Mouse (Mus musculus) cerebellum, adult 9-11 months (tissue): Measurements from ENCODE around the gene Zfp28.
A peak's percentile ranks its signal among the peaks of the same experiment; 100 is the strongest.

ENCODE experiments used
- DNase-seq: peaks from one replicate; pipeline ENCODE4 v3.0.0; 2022

The Zfp28 gene

DNA sequence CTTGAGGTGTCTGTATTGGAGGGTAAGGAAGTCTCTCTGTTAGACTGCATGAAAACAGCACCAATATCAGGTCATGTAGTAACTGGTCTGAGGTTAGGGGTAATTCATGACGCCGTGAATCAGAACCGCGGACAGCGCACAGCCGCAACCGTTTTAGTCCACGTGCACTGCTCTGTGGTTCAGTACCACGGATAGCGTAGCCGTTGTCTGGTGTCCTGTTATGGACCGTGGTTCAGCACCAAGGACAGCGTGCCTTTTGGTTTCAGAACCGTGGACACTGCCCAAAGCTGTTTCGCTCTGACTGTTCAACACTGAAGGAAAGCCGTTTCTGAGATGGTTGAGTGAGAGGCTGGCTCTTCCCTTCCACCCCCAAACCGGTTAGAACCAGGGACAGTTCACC lies 26.9 kb downstream of the Zfp28 start, which contains the start of gene Gm20715:
Gm20715 (plus strand) TSS at position 235 of the 400 bp plus-strand sequence.
- no peak for DNase-seq

DNA sequence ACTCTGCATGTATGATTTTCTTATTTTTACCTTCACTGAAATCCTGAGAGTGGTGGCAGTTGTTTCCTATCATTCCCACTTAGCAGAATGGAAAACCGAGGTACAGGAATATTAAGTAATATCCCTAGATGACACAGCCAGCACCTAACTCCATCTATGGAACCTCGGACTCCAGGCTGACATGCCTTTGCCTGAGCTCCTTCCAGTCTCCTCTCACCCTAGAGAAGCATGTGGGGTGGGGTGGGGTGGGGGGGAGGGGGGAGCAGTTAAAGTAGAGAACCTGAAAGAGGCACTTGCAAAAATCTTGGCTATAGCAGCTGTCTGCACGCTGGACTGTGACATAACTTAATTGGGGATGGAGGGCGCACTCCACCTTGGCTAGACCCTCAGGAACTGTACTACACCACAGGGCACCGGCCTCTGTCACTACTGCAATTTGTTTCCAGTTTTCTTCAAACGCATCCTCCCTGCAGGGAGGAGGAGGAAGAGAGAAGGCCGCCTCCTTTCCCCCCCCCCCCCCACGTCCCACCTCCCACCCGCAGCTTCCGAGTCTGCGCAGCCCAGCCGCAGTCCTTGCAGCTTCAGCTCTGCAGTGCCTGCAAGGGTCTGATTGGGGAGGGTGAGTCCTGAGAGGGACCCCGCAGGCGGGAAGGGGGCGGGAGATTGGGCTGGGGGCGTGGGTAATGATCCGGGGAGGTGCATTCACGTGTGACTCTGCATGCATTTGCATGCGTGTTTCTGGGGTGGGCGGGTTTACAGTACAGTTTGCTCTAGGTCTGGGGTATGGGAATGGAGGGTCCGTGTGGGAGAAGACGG lies 31.7 kb downstream of the Zfp28 start:
- peak; percentile 24 for DNase-seq

DNA sequence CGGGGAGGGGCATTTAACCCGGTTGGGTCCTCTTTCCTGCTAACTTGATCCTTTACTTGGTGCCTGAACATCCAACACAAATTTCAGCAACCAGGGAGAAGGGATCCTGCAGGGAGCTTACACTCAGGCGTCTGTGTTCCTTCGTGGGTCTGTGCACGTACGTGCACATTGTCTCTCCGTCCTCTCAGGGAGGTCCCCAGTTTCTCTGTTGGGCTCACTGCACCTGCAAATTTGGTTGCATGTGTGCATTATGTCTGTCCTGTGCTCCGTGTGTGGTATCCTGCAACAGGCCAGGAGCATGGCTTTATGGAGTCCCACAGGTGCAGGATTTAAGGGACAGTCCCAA lies 32.3 kb downstream of the Zfp28 start:
- DNase-seq = no peak

DNA sequence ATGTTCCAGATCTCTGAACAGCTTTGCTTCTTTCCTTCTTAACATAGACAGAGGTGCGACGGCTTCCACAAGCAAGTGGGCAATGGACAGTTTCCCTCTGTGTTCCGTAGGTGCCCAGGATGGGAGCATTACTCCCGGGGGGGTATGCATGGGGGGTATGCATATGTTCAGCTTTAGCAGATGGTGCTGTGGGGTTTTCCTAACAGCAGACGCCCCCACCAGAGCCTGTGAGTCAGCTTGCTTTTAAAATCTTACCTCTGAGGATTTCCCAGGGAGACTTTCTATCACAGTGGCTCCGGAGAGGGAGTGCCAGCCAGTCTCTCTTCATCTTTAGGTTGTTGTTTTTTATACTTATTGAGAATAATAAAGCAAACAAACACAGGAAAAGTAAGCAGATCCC lies 36.8 kb downstream of the Zfp28 start:
- no peak for DNase-seq

- DNase-seq = no peak
Measured at GRCm38 (mm10) chr7:6429381-6429780, 46.3 kb downstream of the Zfp28 start.

DNA sequence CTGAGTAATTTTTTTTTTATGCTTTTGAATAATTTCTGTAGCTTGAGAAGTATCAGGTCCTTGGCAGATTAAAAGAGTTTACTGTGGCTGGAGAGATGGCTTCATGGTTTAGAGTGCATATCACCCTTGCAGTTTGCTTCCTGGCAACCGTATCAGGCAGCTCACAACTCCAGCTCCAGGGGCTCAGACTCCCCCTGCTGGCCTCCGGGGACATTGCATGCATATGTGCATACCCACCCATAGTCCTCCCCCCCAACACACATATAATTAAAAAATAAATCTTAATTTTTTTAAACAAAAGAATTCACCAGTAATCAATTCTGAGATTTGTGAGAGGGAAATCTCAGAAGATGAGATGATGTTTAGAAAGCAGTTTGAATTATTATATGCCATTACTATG lies 47.2 kb downstream of the Zfp28 start:
- DNase-seq = no peak

DNA sequence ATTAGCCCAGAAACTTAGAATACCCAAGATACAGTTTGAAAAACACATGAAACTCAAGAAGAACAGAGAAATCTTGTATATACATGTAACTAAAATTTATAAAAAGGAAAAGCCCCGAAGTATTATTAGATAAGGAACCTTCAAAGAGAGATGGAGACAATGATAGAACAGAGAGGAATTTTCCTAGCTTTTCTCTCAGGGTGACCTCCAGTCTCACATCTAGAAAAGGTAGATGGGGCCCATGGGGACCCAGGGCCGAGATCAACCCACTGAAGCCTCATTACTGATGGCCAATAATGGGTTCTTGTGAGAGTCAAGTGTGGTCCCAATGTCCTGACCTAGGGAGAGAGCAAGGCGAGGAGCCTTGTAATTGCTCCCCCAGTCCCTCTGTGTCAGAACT lies 55.3 kb downstream of the Zfp28 start, which contains the start of gene Olfr1344:
Olfr1344 (plus strand) TSS at position 301 of the 400 bp plus-strand sequence.
- no peak for DNase-seq

- no peak for DNase-seq
Measured at GRCm38 (mm10) chr7:6441173-6441572, 58.1 kb downstream of the Zfp28 start.
